Mouse (Mus musculus): ENCODE measurements around the gene Ifi27. TPM values are rescaled to one million over a fixed set of nuclear protein-coding genes. Genes with fewer than 3 reads are reported as not detected.
"Not testable (repeated sequence)": the region's sequence is repeated elsewhere in the genome, so short reads cannot be mapped to it uniquely, and the experiment has no call there.

Gene Ifi27
- total and polyA plus RNA-seq, 3 experiments: 56.3 to 210 (median 68.8) TPM

DNA sequence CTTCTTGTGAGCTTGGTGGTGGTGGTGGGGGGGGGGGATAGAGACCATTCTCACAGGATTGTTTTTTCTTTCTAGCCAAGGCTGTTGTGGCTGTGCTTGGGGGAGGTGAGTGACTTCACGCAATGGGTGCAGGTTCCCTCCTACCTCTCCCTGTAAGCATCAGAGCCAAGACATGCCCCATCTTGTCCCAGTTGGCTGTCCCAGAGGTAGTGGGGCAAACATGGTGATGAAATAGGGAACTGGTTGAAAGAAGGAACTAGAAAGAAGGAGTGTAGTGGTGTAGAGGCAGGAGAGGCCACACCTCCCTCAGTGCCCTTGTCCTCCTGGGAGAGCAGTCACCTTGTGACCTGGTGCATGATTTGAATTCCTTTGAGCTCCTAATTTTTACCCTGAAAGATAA, 3.6 kb downstream of the Ifi27 start:
- Histone ChIP-seq H3K36me3 (ENCODE audit: control insufficient read depth, insufficient read depth, low read length) (peaks cover 5% of the 10 kb centered on the region), H3K4me1 (ENCODE audit: control insufficient read depth, insufficient read depth, low read length) (peaks cover 7% of the 10 kb centered on the region), H3K4me3 (no peak overlapping the region), H3K9ac (ENCODE audit: low read depth, low read length) (no peak overlapping the region; the same call in 1 of the 2 replicates), H3K79me2 (replicated peaks; ENCODE audit: control insufficient read depth, insufficient read depth, low read length) (no peaks in the 10 kb centered on the region), H3K27me3 (ENCODE audit: control insufficient read depth, insufficient read depth, low read length) (no peaks in the 10 kb centered on the region), H3K27ac (no peak overlapping the region)
- TF ChIP-seq POLR2A (IDR thresholded peaks at IDR 0.05; ENCODE audit: insufficient read depth, low read depth, low read length) (no peak), CTCF (IDR thresholded peaks at IDR 0.05) (no peak), EP300 (IDR thresholded peaks at IDR 0.05; ENCODE audit: insufficient read depth, low read depth, low read length) (no peak)
- 89% methylated on average over 1 of the region's 1 CpGs for WGBS
- intact Hi-C loops (cut with DNase I): no loop called here
- DNase-seq: peak in 1 of 2 experiments; percentile 13

DNA sequence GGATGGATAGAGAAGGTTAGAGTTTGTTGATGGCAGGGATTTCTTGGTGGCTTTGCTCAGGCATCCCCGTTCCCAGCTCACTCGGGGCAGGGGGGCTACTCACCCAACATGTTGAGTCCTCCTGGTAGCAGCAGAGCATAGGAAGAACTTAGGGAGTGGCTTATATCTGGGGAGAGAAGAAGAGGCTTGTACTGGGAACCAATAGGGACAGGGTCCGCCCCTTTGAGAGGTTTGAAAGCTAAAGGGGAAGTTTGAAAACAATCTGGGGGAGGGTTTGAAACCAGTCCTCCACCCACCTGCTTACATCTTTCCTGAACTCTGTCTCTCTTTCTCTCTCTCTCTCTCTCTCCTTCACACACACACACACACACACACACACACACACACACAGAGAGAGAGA, 9.5 kb downstream of the Ifi27 start, which contains the start of gene Ifi27l2a:
Gene Ifi27l2a, minus strand, starts transcription at position 157 of the 400 bp plus-strand sequence.
- WGBS: 49% methylated on average over 3 of the region's 3 CpGs
- Histone ChIP-seq H3K4me1 (ENCODE audit: control insufficient read depth, insufficient read depth, low read length) (no peaks in the 10 kb centered on the region; the same call in 1 of the 2 replicates), H3K9ac (ENCODE audit: low read depth, low read length) (peak within 1 kb of the TSS; percentile 75), H3K4me3 (peak within 1 kb of the TSS; percentile 24), H3K36me3 (ENCODE audit: control insufficient read depth, insufficient read depth, low read length) (no peaks in the 10 kb centered on the region; the same call in 1 of the 2 replicates), H3K27me3 (ENCODE audit: control insufficient read depth, insufficient read depth, low read length) (no peaks in the 10 kb centered on the region), H3K27ac (peak within 1 kb of the TSS; percentile 43), H3K79me2 (replicated peaks; ENCODE audit: control insufficient read depth, insufficient read depth, low read length) (no peaks in the 10 kb centered on the region)
- TF ChIP-seq CTCF (IDR thresholded peaks at IDR 0.05) (no peak), POLR2A (IDR thresholded peaks at IDR 0.05; ENCODE audit: insufficient read depth, low read depth, low read length) (peak; percentile 79), EP300 (IDR thresholded peaks at IDR 0.05; ENCODE audit: insufficient read depth, low read depth, low read length) (no peak)
- peak; percentile 46 to 61 for DNase-seq
- intact Hi-C loops (cut with DNase I): no loop called here

DNA sequence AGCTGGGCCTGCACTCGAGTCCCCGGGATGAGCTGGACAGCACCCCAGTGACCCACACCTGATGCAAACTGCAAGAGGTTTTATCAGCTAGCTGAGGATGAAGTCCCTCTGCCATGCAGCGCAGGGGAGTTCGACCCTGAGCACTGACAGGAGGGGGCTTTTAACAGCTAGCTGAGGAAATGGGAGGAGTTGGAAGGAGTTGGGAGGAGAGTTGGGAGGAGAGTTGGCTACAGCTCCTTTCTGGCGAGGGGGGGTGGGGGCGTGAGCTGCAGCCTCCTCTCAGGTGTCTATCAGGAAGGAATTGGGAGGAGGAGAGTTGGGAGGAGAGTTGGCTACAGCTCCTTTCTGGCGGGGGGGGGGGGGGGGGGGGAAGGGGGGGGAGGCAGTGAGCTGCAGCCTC, 10.2 kb downstream of the Ifi27 start:
- peak overlapping the region; percentile 43 for H3K27ac ChIP-seq
- TF ChIP-seq POLR2A (IDR thresholded peaks at IDR 0.05; ENCODE audit: insufficient read depth, low read depth, low read length): 0 out of 2 replicates have a peak, but pooled peaks have one; percentile 31
- H3K27me3 ChIP-seq (ENCODE audit: control insufficient read depth, insufficient read depth, low read length); H3K4me3 ChIP-seq; H3K79me2 ChIP-seq (replicated peaks; ENCODE audit: control insufficient read depth, insufficient read depth, low read length); H3K4me1 ChIP-seq (ENCODE audit: control insufficient read depth, insufficient read depth, low read length); intact Hi-C loops (cut with DNase I); H3K9ac ChIP-seq (ENCODE audit: low read depth, low read length); H3K36me3 ChIP-seq (ENCODE audit: control insufficient read depth, insufficient read depth, low read length): not testable (repeated sequence)
- DNase-seq: peak; percentile 27 to 35
- 35% methylated on average over 5 of the region's 7 CpGs for WGBS

DNA sequence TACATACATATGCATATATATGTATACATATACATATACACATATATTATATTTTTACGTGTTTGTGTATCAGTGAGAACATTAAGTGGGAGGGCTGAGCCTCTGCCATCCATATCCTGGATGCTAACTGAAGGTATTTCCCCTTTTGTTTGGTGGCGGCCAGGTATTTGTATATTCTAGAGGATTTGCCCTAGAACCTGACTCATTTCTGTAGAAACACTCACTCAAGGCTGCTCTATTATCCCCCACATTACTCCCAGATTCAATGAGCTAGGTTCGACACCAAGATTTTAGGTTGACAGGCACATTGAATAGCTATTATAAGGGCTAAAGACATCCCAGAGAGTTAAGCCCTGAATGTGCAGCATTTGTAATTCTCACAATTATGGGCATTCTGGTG, 11.0 kb downstream of the Ifi27 start:
- Histone ChIP-seq H3K79me2 (replicated peaks; ENCODE audit: control insufficient read depth, insufficient read depth, low read length) (no peaks in the 10 kb centered on the region), H3K9ac (ENCODE audit: low read depth, low read length) (no peak overlapping the region), H3K4me3 (no peak overlapping the region), H3K36me3 (ENCODE audit: control insufficient read depth, insufficient read depth, low read length) (no peaks in the 10 kb centered on the region; the same call in 1 of the 2 replicates), H3K27ac (no peak overlapping the region), H3K4me1 (ENCODE audit: control insufficient read depth, insufficient read depth, low read length) (no peaks in the 10 kb centered on the region; the same call in 1 of the 2 replicates), H3K27me3 (ENCODE audit: control insufficient read depth, insufficient read depth, low read length) (no peaks in the 10 kb centered on the region)
- TF ChIP-seq CTCF (IDR thresholded peaks at IDR 0.05): no peak
- no peak for TF ChIP-seq EP300 (IDR thresholded peaks at IDR 0.05; ENCODE audit: insufficient read depth, low read depth, low read length)
- no peak for TF ChIP-seq POLR2A (IDR thresholded peaks at IDR 0.05; ENCODE audit: insufficient read depth, low read depth, low read length)
- no peak for DNase-seq
- intact Hi-C loops (cut with DNase I): no loop called here
- 82% methylated on average over 3 of the region's 3 CpGs for WGBS

DNA sequence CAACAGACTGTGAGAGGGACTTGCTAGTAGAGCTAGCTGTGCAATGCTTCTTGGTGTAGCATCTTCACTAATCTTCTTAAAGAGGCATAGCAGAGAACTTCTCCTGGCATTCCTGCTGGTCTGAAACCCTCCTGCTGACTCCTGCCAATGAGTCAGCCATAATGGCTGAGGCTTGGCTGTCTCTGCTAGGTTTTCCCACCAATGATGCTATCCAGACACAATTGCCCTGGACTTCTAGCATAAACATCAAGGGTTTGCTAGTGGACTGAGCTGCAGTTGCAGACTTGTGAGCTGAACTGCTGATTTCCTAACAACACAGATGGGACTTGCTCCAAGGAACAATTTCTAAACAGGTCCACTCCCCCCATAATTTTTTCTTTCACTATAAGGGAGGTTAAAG, 19.4 kb downstream of the Ifi27 start:
- no peak for TF ChIP-seq POLR2A (IDR thresholded peaks at IDR 0.05; ENCODE audit: insufficient read depth, low read depth, low read length)
- TF ChIP-seq EP300 (IDR thresholded peaks at IDR 0.05; ENCODE audit: insufficient read depth, low read depth, low read length): no peak
- TF ChIP-seq CTCF (IDR thresholded peaks at IDR 0.05): no peak
- H3K79me2 ChIP-seq (replicated peaks; ENCODE audit: control insufficient read depth, insufficient read depth, low read length): no peaks in the 10 kb centered on the region
- no peaks in the 10 kb centered on the region for H3K27me3 ChIP-seq (ENCODE audit: control insufficient read depth, insufficient read depth, low read length)
- no peak overlapping the region for H3K9ac ChIP-seq (ENCODE audit: low read depth, low read length)
- H3K27ac ChIP-seq: no peak overlapping the region
- H3K4me1 ChIP-seq (ENCODE audit: control insufficient read depth, insufficient read depth, low read length): no peaks in the 10 kb centered on the region
- H3K36me3 ChIP-seq (ENCODE audit: control insufficient read depth, insufficient read depth, low read length): no peaks in the 10 kb centered on the region
- intact Hi-C loops (cut with DNase I): no loop called here
- no peak for DNase-seq
- H3K4me3 ChIP-seq: no peak overlapping the region

DNA sequence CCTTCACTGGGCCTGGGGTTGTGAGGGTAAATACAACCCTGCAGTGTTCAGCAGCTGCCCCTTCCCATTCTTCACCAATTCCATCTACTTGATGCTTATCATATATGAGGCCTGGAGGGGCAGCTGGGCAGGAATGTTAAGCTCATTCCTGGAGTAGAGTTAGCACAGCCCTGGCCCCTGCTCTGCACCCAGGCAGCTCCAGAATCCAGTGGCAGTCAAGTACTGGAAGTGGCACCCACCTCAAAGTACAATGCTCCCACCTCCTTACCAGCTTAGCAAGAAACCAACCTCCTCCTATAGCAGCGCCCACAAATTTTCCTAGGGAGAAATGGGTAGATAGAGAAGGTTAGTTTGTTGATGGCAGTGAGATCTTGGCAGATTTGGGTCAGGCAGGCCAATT, 22.7 kb downstream of the Ifi27 start:
- H3K27ac ChIP-seq; H3K4me3 ChIP-seq; H3K36me3 ChIP-seq (ENCODE audit: control insufficient read depth, insufficient read depth, low read length); H3K9ac ChIP-seq (ENCODE audit: low read depth, low read length); DNase-seq; intact Hi-C loops (cut with DNase I); H3K27me3 ChIP-seq (ENCODE audit: control insufficient read depth, insufficient read depth, low read length); H3K4me1 ChIP-seq (ENCODE audit: control insufficient read depth, insufficient read depth, low read length); H3K79me2 ChIP-seq (replicated peaks; ENCODE audit: control insufficient read depth, insufficient read depth, low read length): not testable (repeated sequence)
- WGBS: no CpG with 5 or more reads among the region's 1 CpGs

All from heart, adult 2 months (tissue).